Mouse (Mus musculus) bone marrow, adult 2 months (tissue): ENCODE data around the gene Agt.

Experiments
- CTCF ChIP-seq: fragments of 200-500 bp; IDR thresholded peaks from 2 replicates; pipeline ENCODE4 v1.5.1; 2011; ENCODE audit warnings: low read length, control low read depth; ENCODE audit not compliant: control insufficient read depth, insufficient read depth
- POLR2A ChIP-seq: fragments of 200-500 bp; IDR thresholded peaks from 2 replicates; pipeline ENCODE4 v1.6.1; 2011; ENCODE audit warnings: low read depth, mild to moderate bottlenecking, control low read depth, low read length, borderline replicate concordance; ENCODE audit not compliant: control insufficient read depth

- TF ChIP-seq POLR2A (no peak), CTCF (no peak)
Measured at GRCm38 (mm10) chr8:124508321-124508695, 61.2 kb downstream of the Agt start.
